Mouse (Mus musculus) fat pad, adult 2 months (tissue): ENCODE data around the gene Triobp.
"Not testable (repeated sequence)": the region's sequence is repeated elsewhere in the genome, so short reads cannot be mapped to it uniquely, and the experiment has no call there.

Source experiments
- DNase-seq: peaks from one replicate; pipeline ENCODE4 v3.0.0-alpha.2; 2011; ENCODE audit warnings: low read depth, low spot score; ENCODE audit errors: extremely low read depth

Gene Triobp

GRCm38 (mm10) chr15:78998348-78998747 lies 50.8 kb downstream of the Triobp start:
- DNase-seq, result no peak

GRCm38 (mm10) chr15:78999586-78999985 lies 52.1 kb downstream of the Triobp start:
- no peak for DNase-seq

GRCm38 (mm10) chr15:79000357-79000791 lies 52.9 kb downstream of the Triobp start:
- no peak for DNase-seq

- no peak for DNase-seq
These were observed 54.0 kb downstream of the Triobp start for GRCm38 (mm10) chr15:79001559-79001958.

- no peak for DNase-seq
These were observed 54.5 kb downstream of the Triobp start for GRCm38 (mm10) chr15:79002036-79002435.

- no peak for DNase-seq
These were observed 55.6 kb downstream of the Triobp start for GRCm38 (mm10) chr15:79003079-79003478.

GRCm38 (mm10) chr15:79005581-79005980 lies 58.1 kb downstream of the Triobp start:
- no peak for DNase-seq

- no peak for DNase-seq
These were observed 59.1 kb downstream of the Triobp start for GRCm38 (mm10) chr15:79006638-79007037.

- peak; percentile 51 for DNase-seq
These were observed 59.5 kb downstream of the Triobp start for GRCm38 (mm10) chr15:79007059-79007458.

GRCm38 (mm10) chr15:79007836-79008235 lies 60.3 kb downstream of the Triobp start:
- not testable (repeated sequence) for DNase-seq

- DNase-seq, result no peak
These were observed 62.2 kb downstream of the Triobp start for GRCm38 (mm10) chr15:79009734-79010133.

- no peak for DNase-seq
These were observed 64.0 kb downstream of the Triobp start for GRCm38 (mm10) chr15:79011550-79011949.

- DNase-seq, result no peak
These were observed 65.9 kb downstream of the Triobp start for GRCm38 (mm10) chr15:79013382-79013781.

- DNase-seq, result no peak
These were observed 70.7 kb downstream of the Triobp start for GRCm38 (mm10) chr15:79018191-79018590.

- DNase-seq, result no peak
These were observed 71.4 kb downstream of the Triobp start for GRCm38 (mm10) chr15:79018886-79019285.

- no peak for DNase-seq
These were observed 75.2 kb downstream of the Triobp start for GRCm38 (mm10) chr15:79022671-79023230.

- no peak for DNase-seq
These were observed 75.8 kb downstream of the Triobp start for GRCm38 (mm10) chr15:79023366-79023765.

- DNase-seq, result no peak
These were observed 78.3 kb downstream of the Triobp start for GRCm38 (mm10) chr15:79025687-79026308.

GRCm38 (mm10) chr15:79026511-79027290 lies 79.2 kb downstream of the Triobp start:
- no peak for DNase-seq

GRCm38 (mm10) chr15:79027291-79028205 lies 80.0 kb downstream of the Triobp start:
- no peak for DNase-seq

- DNase-seq, result no peak
These were observed 80.8 kb downstream of the Triobp start, which contains the start of gene H1f0 for GRCm38 (mm10) chr15:79028237-79028738. Gene H1f0, plus strand, starts transcription at chr15:79028450.
